ENCODE assay signal across 8 mouse cellular contexts in the genomic region with DNA sequence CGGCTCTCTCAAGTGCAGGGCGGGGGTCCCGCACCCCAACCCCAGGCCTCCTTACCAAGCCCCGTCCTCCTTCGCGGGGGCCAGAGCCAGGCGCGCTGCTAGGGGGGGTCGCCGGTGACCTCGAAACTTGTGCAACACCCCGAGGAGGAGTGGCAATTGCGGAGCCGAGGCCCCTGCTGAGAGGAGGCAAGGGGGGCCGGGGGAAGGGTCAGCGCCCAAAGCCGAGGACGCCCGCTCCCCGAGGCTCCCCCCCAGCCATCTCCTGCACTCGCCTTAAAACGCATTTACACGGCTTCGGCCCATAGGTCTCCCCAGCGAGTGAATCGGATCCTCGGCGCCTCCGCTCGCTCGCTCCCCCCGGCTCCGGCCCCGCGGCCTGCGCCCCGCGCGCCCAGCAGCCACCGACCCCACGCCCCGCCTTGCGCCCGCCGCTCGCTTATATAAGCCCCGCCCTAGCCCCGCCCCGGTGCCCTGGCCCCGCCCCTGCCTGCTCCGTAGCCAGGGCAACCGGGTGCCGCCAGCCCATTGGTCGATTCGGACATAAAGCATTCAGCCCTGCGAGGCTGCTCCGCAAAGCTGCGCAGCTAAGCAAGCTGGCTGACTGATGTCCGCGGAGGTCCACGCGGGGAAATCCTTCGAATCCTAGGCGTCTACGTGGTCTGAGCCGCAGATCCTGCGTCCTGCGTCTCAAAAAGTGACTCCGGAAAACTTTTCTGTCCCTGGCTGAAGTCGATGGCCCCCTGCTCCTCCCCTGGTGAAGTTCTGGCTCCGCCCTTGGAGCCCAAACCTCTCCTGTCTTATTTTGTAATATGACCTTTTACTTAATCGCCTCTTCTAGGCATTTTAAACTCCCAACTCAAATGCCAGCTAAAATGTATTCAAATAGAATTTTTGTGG. TPM values are rescaled to one million over a fixed set of nuclear protein-coding genes. Genes with fewer than 3 reads are reported as not detected.
A peak's percentile ranks its signal among the peaks of the same experiment; 100 is the strongest.
DNase-seq lines count a peak whose midpoint lies in the region; ATAC-seq and TF ChIP-seq lines count a peak whose summit lies in the region.

Gene Azin2, minus strand, starts transcription at position 414 of the 897 bp plus-strand sequence.

- no peak for TF ChIP-seq CTCF in midbrain, postnatal 0 days (IDR thresholded peaks at IDR 0.05)

- H3K4me1 ChIP-seq in heart, embryonic 10.5 days, result peaks cover 23% of the 10 kb centered on the region
- H3K4me1 ChIP-seq in kidney, embryonic 14.5 days (ENCODE audit: control insufficient read depth, insufficient read depth, low read length), result peaks cover 14% of the 10 kb centered on the region; the same call in 1 of the 2 replicates
- peaks cover 53% of the 10 kb centered on the region for H3K4me1 ChIP-seq in limb, embryonic 15.5 days
- H3K4me1 ChIP-seq in midbrain, postnatal 0 days (ENCODE audit: insufficient read depth, low read length), result peaks cover 10% of the 10 kb centered on the region

- H3K27me3 ChIP-seq in heart, embryonic 10.5 days (ENCODE audit: insufficient read depth, poor library complexity, severe bottlenecking), result peaks cover 62% of the 10 kb centered on the region
- no peaks in the 10 kb centered on the region for H3K27me3 ChIP-seq in kidney, embryonic 14.5 days (ENCODE audit: control insufficient read depth, insufficient read depth, low read length)
- peaks cover 5% of the 10 kb centered on the region; the same call in 1 of the 2 replicates for H3K27me3 ChIP-seq in limb, embryonic 15.5 days
- no peaks in the 10 kb centered on the region for H3K27me3 ChIP-seq in midbrain, postnatal 0 days (ENCODE audit: insufficient read depth, low read length)

- peak; percentile 58 for ATAC-seq in erythroblast, adult 5-6 weeks (replicated peaks; ENCODE audit: low FRiP score, poor library complexity, severe bottlenecking)
- peak; percentile 95 for ATAC-seq in kidney, embryonic 14.5 days (ENCODE audit: low FRiP score, low TSS enrichment)
- peak; percentile 89 for ATAC-seq in limb, embryonic 15.5 days (ENCODE audit: insufficient number of reproducible peaks, low FRiP score, low TSS enrichment, low read depth)
- peak; percentile 95 for ATAC-seq in midbrain, postnatal 0 days (ENCODE audit: low FRiP score)

- peak within 1 kb of the TSS; percentile 84 for H3K27ac ChIP-seq in heart, embryonic 10.5 days
- peak within 1 kb of the TSS; percentile 53; the same call in 1 of the 2 replicates for H3K27ac ChIP-seq in kidney, embryonic 14.5 days (ENCODE audit: low read depth, low read length)
- H3K27ac ChIP-seq in limb, embryonic 15.5 days, result peak within 1 kb of the TSS; percentile 89
- peak within 1 kb of the TSS; percentile 38; the same call in 1 of the 2 replicates for H3K27ac ChIP-seq in midbrain, postnatal 0 days (ENCODE audit: low read depth, low read length)

- DNase-seq in B cell, adult 2 months, result peak; percentile 94 to 95
- DNase-seq in brain, adult 2 months (ENCODE audit: low read depth, low spot score), result peak; percentile 96
- DNase-seq in heart, embryonic 10.5 days (ENCODE audit: low spot score), result peak; percentile 97
- DNase-seq in midbrain, postnatal 0 days (ENCODE audit: low spot score), result peak; percentile 95
- DNase-seq in spleen, postnatal 10 days (ENCODE audit: low spot score in 2 of 2), result peak; percentile 74 to 87

- no peaks in the 10 kb centered on the region for H3K9me3 ChIP-seq in heart, embryonic 10.5 days
- H3K9me3 ChIP-seq in kidney, embryonic 14.5 days (ENCODE audit: control insufficient read depth, low read length), result no peaks in the 10 kb centered on the region
- no peaks in the 10 kb centered on the region for H3K9me3 ChIP-seq in limb, embryonic 15.5 days
- H3K9me3 ChIP-seq in midbrain, postnatal 0 days (ENCODE audit: low read length), result no peaks in the 10 kb centered on the region

- H3K36me3 ChIP-seq in heart, embryonic 10.5 days, result no peaks in the 10 kb centered on the region
- no peaks in the 10 kb centered on the region for H3K36me3 ChIP-seq in kidney, embryonic 14.5 days (ENCODE audit: control insufficient read depth, insufficient read depth, low read length)
- H3K36me3 ChIP-seq in limb, embryonic 15.5 days, result no peaks in the 10 kb centered on the region
- no peaks in the 10 kb centered on the region for H3K36me3 ChIP-seq in midbrain, postnatal 0 days (ENCODE audit: insufficient read depth, low read length)

- H3K4me2 ChIP-seq in kidney, embryonic 14.5 days (replicated peaks; ENCODE audit: low read depth, low read length), result peak within 1 kb of the TSS; percentile 88
- H3K4me2 ChIP-seq in limb, embryonic 15.5 days, result peak within 1 kb of the TSS; percentile 86
- H3K4me2 ChIP-seq in midbrain, postnatal 0 days (ENCODE audit: low read depth, low read length, poor library complexity, severe bottlenecking), result peak within 1 kb of the TSS; percentile 71

- H3K9ac ChIP-seq in kidney, embryonic 14.5 days (ENCODE audit: low read depth, low read length), result peak within 1 kb of the TSS; percentile 79
- peak within 1 kb of the TSS; percentile 77 for H3K9ac ChIP-seq in limb, embryonic 15.5 days
- H3K9ac ChIP-seq in midbrain, postnatal 0 days (replicated peaks; ENCODE audit: low read length, poor library complexity, severe bottlenecking), result peak within 1 kb of the TSS; percentile 81

- H3K4me3 ChIP-seq in heart, embryonic 10.5 days, result peak within 1 kb of the TSS; percentile 80
- peak within 1 kb of the TSS; percentile 66 for H3K4me3 ChIP-seq in kidney, embryonic 14.5 days (ENCODE audit: low read length)
- H3K4me3 ChIP-seq in limb, embryonic 15.5 days, result peak within 1 kb of the TSS; percentile 75
- H3K4me3 ChIP-seq in midbrain, postnatal 0 days (ENCODE audit: low read depth, low read length), result peak within 1 kb of the TSS; percentile 55

- WGBS in heart, embryonic 10.5 days, result under 1% methylated on average over 72 of the region's 72 CpGs
- under 1% methylated on average over 55 of the region's 72 CpGs for WGBS in kidney, embryonic 14.5 days
- WGBS in limb, embryonic 15.5 days, result under 1% methylated on average over 72 of the region's 72 CpGs
- WGBS in midbrain, postnatal 0 days, result under 1% methylated on average over 63 of the region's 72 CpGs

RNA-seq across cellular contexts. Expression of gene Azin2, which starts in this region (rescaled TPM):
- total RNA-seq in erythroblast, adult 5-6 weeks (2015; ENCODE audit: low replicate concordance), result not detected in 2 replicates
- total RNA-seq in erythroblast, adult 5-6 weeks (2017; ENCODE audit: low replicate concordance), result 0.85 TPM in 1 of 2 replicates, not detected in the other
- polyA plus RNA-seq in heart, embryonic 10.5 days (2016; fragmentation: Nextera tagmentation; extraction: Ambion mirVana), result 4.0 and 4.7 TPM in 2 replicates
- 16.0 and 17.0 TPM in 2 replicates for polyA plus RNA-seq in kidney, embryonic 14.5 days (2014; fragmentation: Nextera tagmentation; extraction: Ambion mirVana)
- 27.0 and 27.1 TPM in 2 replicates for polyA plus RNA-seq in limb, embryonic 15.5 days (2015; fragmentation: Nextera tagmentation; extraction: Ambion mirVana)
- 20.2 and 29.3 TPM in 2 replicates for total RNA-seq in midbrain, postnatal 0 days (2014; rRNA removed)
- 21.7 and 28.5 TPM in 2 replicates for polyA plus RNA-seq in midbrain, postnatal 0 days (2015; fragmentation: Nextera tagmentation; extraction: Ambion mirVana)

Comparison
In these comparisons a context has a peak if more than half of its experiments do, and no peak if none do; other contexts are left out.
1. Peak in every context shown above with its lines: DNase-seq, ATAC-seq, H3K4me3 ChIP-seq and H3K27ac ChIP-seq.
2. RNA of gene Azin2 (total RNA-seq): 20.2 to 29.3 TPM in midbrain, postnatal 0 days; 0.85 TPM in erythroblast, adult 5-6 weeks; every median in the first group is over 10 times any median in the second.
3. Peak in ATAC-seq in erythroblast, adult 5-6 weeks; RNA of the gene not detected or under 1 TPM.
4. H3K27ac ChIP-seq: peak in every context shown above with its lines; median percentile 89 in limb, embryonic 15.5 days; 84 in heart, embryonic 10.5 days; 53 in kidney, embryonic 14.5 days; 38 in midbrain, postnatal 0 days.